Mouse (Mus musculus): ENCODE measurements around the gene Dyrk1a.

- TF ChIP-seq CTCF (IDR thresholded peaks at IDR 0.05; ENCODE audit: control insufficient read depth, insufficient read depth, low read length) (no peak), POLR2A (IDR thresholded peaks at IDR 0.05; ENCODE audit: borderline replicate concordance, control insufficient read depth, low read depth, low read length) (peak; percentile 57; the same call in 1 of the 2 replicates)
Observed at GRCm38 (mm10) chr16:94568335-94569228, 1.2 kb upstream of the Dyrk1a start.
